Mouse (Mus musculus) neural tube, embryonic 12.5 days (tissue): Measurements from ENCODE around the gene Prm1. TPM values are rescaled to one million over a fixed set of nuclear protein-coding genes. Genes with fewer than 3 reads are reported as not detected.

Experiments used
- ATAC-seq: fragments of 200-750 bp; cut with Nextera tagmentation; 2 replicates; pipeline ENCODE4 v1.8.0; 2017; ENCODE audit warnings: low read depth, mild to moderate bottlenecking, moderate TSS enrichment, moderate library complexity; ENCODE audit not compliant: low FRiP score
- H3K27ac ChIP-seq: fragments of 300-500 bp; sonication (generic); 2 replicates; pipeline ENCODE4 v1.5.1; 2016
- H3K27me3 ChIP-seq: fragments of 300-500 bp; sonication (generic); replicated peaks from 2 replicates; pipeline ENCODE4 v1.6.1; 2016; ENCODE audit warnings: mild to moderate bottlenecking
- H3K36me3 ChIP-seq: fragments of 300-500 bp; sonication (generic); 2 replicates; pipeline ENCODE4 v1.6.1; 2016; ENCODE audit warnings: mild to moderate bottlenecking
- H3K4me1 ChIP-seq: fragments of 300-500 bp; sonication (generic); 2 replicates; pipeline ENCODE4 v1.6.1; 2016
- H3K4me2 ChIP-seq: fragments of 300-500 bp; sonication (generic); replicated peaks from 2 replicates; pipeline ENCODE4 v1.6.1; 2016; ENCODE audit warnings: mild to moderate bottlenecking
- H3K4me3 ChIP-seq: fragments of 300-500 bp; sonication (generic); 2 replicates; pipeline ENCODE4 v1.5.1; 2016
- H3K9ac ChIP-seq: fragments of 300-500 bp; sonication (generic); 2 replicates; pipeline ENCODE4 v1.6.1; 2016; ENCODE audit warnings: mild to moderate bottlenecking
- H3K9me3 ChIP-seq: fragments of 300-500 bp; sonication (generic); 2 replicates; pipeline ENCODE4 v1.6.1; 2016; ENCODE audit warnings: mild to moderate bottlenecking
- WGBS: fragments of 180-500 bp; shearing (Covaris S2); methylation state at CpG from one replicate; pipeline ENCODE4 v1.1.7; 2016; 5-methylcytosine and 5-hydroxymethylcytosine counted together
- polyA plus RNA-seq: library from polyadenylated mRNA; unstranded; fragments of >200 nt; fragmentation: Nextera tagmentation; extraction: Ambion mirVana; gene quantifications from 2 replicates; pipeline ENCODE4 v1.2.1, GENCODE M21; 2016

The Prm1 gene
- polyA plus RNA-seq, 1 experiment from 2014 or later = not detected

GRCm38 (mm10) chr16:10761182-10761581, 44.5 kb downstream of the Prm1 start:
- no peak for ATAC-seq
- Histone ChIP-seq H3K4me2 (no peak overlapping the region), H3K4me3 (no peak overlapping the region), H3K9ac (no peak overlapping the region), H3K9me3 (no peaks in the 10 kb centered on the region), H3K27me3 (no peaks in the 10 kb centered on the region), H3K27ac (no peak overlapping the region), H3K36me3 (no peaks in the 10 kb centered on the region), H3K4me1 (peaks cover 5% of the 10 kb centered on the region; the same call in 1 of the 2 replicates)
- WGBS = 70% methylated on average over 8 of the region's 8 CpGs

- no peak overlapping the region for H3K9ac ChIP-seq
- ATAC-seq = no peak
- H3K27me3 ChIP-seq = no peaks in the 10 kb centered on the region
- no peak overlapping the region for H3K4me3 ChIP-seq
- no peak overlapping the region for H3K27ac ChIP-seq
- WGBS = 72% methylated on average over 6 of the region's 6 CpGs
- no peaks in the 10 kb centered on the region for H3K9me3 ChIP-seq
- H3K4me2 ChIP-seq = no peak overlapping the region
- H3K4me1 ChIP-seq = peaks cover 1% of the 10 kb centered on the region; the same call in 1 of the 2 replicates
- H3K36me3 ChIP-seq = no peaks in the 10 kb centered on the region
These were observed 49.5 kb downstream of the Prm1 start for GRCm38 (mm10) chr16:10756168-10756567.

- Histone ChIP-seq H3K4me2 (no peak overlapping the region), H3K4me1 (no peaks in the 10 kb centered on the region), H3K4me3 (no peak overlapping the region), H3K27me3 (no peaks in the 10 kb centered on the region), H3K27ac (no peak overlapping the region), H3K9me3 (no peaks in the 10 kb centered on the region), H3K36me3 (no peaks in the 10 kb centered on the region), H3K9ac (no peak overlapping the region)
- no peak for ATAC-seq
- WGBS = 94% methylated on average over 3 of the region's 3 CpGs
These were observed 50.9 kb downstream of the Prm1 start for GRCm38 (mm10) chr16:10754521-10755296.

GRCm38 (mm10) chr16:10749824-10750223, 55.8 kb downstream of the Prm1 start:
- Histone ChIP-seq H3K4me1 (no peaks in the 10 kb centered on the region), H3K27ac (no peak overlapping the region), H3K4me3 (no peak overlapping the region), H3K36me3 (no peaks in the 10 kb centered on the region), H3K4me2 (no peak overlapping the region), H3K9me3 (no peaks in the 10 kb centered on the region), H3K27me3 (no peaks in the 10 kb centered on the region), H3K9ac (no peak overlapping the region)
- 80% methylated on average over 7 of the region's 7 CpGs for WGBS
- ATAC-seq = no peak

GRCm38 (mm10) chr16:10749226-10749625, 56.4 kb downstream of the Prm1 start:
- no peak overlapping the region for H3K4me3 ChIP-seq
- no peaks in the 10 kb centered on the region for H3K9me3 ChIP-seq
- no peaks in the 10 kb centered on the region for H3K36me3 ChIP-seq
- WGBS = 76% methylated on average over 7 of the region's 7 CpGs
- H3K4me1 ChIP-seq = 0 out of 2 replicates have a peak, but pooled peaks cover under 1% of the 10 kb centered on the region
- no peak overlapping the region for H3K27ac ChIP-seq
- no peak for ATAC-seq
- H3K4me2 ChIP-seq = no peak overlapping the region
- no peak overlapping the region for H3K9ac ChIP-seq
- H3K27me3 ChIP-seq = no peaks in the 10 kb centered on the region

Other genes with a start within 250 kb of the Prm1 start
- 3.0 and 3.6 TPM in 2 replicates for gene Socs1, start 20.3 kb downstream of the Prm1 start, polyA plus RNA-seq
- not detected in 2 replicates for gene Tnp2, start 17.2 kb downstream of the Prm1 start, polyA plus RNA-seq
- gene Prm3, start 14.9 kb downstream of the Prm1 start, polyA plus RNA-seq = not detected in 2 replicates
- gene Prm2, start 9.7 kb downstream of the Prm1 start, polyA plus RNA-seq = not detected in 2 replicates
- not detected in 2 replicates for gene Gm11172, start 7.1 kb upstream of the Prm1 start, polyA plus RNA-seq
- gene Rmi2, start 29.2 kb upstream of the Prm1 start, polyA plus RNA-seq = 1.9 and 2.8 TPM in 2 replicates